Mouse (Mus musculus): ENCODE results near the gene Kbtbd7.
"Not testable (repeated sequence)": the region's sequence is repeated elsewhere in the genome, so short reads cannot be mapped to it uniquely, and the experiment has no call there.

Kbtbd7 gene

GRCm38 (mm10) chr14:79425979-79426729 lies at the start of gene Kbtbd7:
Gene Kbtbd7, plus strand, starts transcription at chr14:79426511.
- DNase-seq (ENCODE audit: low spot score in 2 of 2), result peak; percentile 89 to 90

- DNase-seq (ENCODE audit: low spot score in 2 of 2), result no peak
These were observed 49.3 kb upstream of the Kbtbd7 start for GRCm38 (mm10) chr14:79377041-79377440.

- DNase-seq (ENCODE audit: low spot score in 2 of 2), result no peak
These were observed 43.2 kb upstream of the Kbtbd7 start for GRCm38 (mm10) chr14:79383120-79383519.

GRCm38 (mm10) chr14:79388304-79388703 lies 38.0 kb upstream of the Kbtbd7 start:
- DNase-seq (ENCODE audit: low spot score in 2 of 2), result no peak

- no peak for DNase-seq (ENCODE audit: low spot score in 2 of 2)
These were observed 36.7 kb upstream of the Kbtbd7 start for GRCm38 (mm10) chr14:79389438-79390264.

- peak; percentile 86 to 90 for DNase-seq (ENCODE audit: low spot score in 2 of 2)
These were observed 35.9 kb upstream of the Kbtbd7 start, which contains the start of gene Naa16 for GRCm38 (mm10) chr14:79390265-79390926. Gene Naa16, minus strand, starts transcription at chr14:79390778.

GRCm38 (mm10) chr14:79393289-79393688 lies 33.0 kb upstream of the Kbtbd7 start:
- DNase-seq (ENCODE audit: low spot score in 2 of 2), result no peak

- peak in 1 of 2 experiments; percentile 8 for DNase-seq (ENCODE audit: low spot score in 2 of 2)
These were observed 31.7 kb upstream of the Kbtbd7 start for GRCm38 (mm10) chr14:79394564-79394963.

GRCm38 (mm10) chr14:79397321-79398122 lies 28.8 kb upstream of the Kbtbd7 start, which contains the start of gene Mtrf1:
Gene Mtrf1, plus strand, starts transcription at chr14:79397772.
- peak; percentile 54 to 56 for DNase-seq (ENCODE audit: low spot score in 2 of 2)

GRCm38 (mm10) chr14:79407641-79408040 lies 18.7 kb upstream of the Kbtbd7 start:
- DNase-seq (ENCODE audit: low spot score in 2 of 2), result no peak

GRCm38 (mm10) chr14:79409278-79409830 lies 17.0 kb upstream of the Kbtbd7 start:
- DNase-seq (ENCODE audit: low spot score in 2 of 2), result no peak

GRCm38 (mm10) chr14:79410662-79411061 lies 15.6 kb upstream of the Kbtbd7 start:
- no peak for DNase-seq (ENCODE audit: low spot score in 2 of 2)

GRCm38 (mm10) chr14:79413121-79413520 lies 13.2 kb upstream of the Kbtbd7 start:
- DNase-seq (ENCODE audit: low spot score in 2 of 2), result no peak

- DNase-seq (ENCODE audit: low spot score in 2 of 2), result no peak
These were observed 6.1 kb upstream of the Kbtbd7 start for GRCm38 (mm10) chr14:79420083-79420685.

- DNase-seq (ENCODE audit: low spot score in 2 of 2), result not testable (repeated sequence)
These were observed 537 bp downstream of the Kbtbd7 start for GRCm38 (mm10) chr14:79426730-79427365.

GRCm38 (mm10) chr14:79434068-79434467 lies 7.8 kb downstream of the Kbtbd7 start:
- no peak for DNase-seq (ENCODE audit: low spot score in 2 of 2)

- DNase-seq (ENCODE audit: low spot score in 2 of 2), result no peak
These were observed 14.3 kb downstream of the Kbtbd7 start for GRCm38 (mm10) chr14:79440655-79441054.

GRCm38 (mm10) chr14:79441441-79441840 lies 15.1 kb downstream of the Kbtbd7 start:
- no peak for DNase-seq (ENCODE audit: low spot score in 2 of 2)

- no peak for DNase-seq (ENCODE audit: low spot score in 2 of 2)
These were observed 18.3 kb downstream of the Kbtbd7 start for GRCm38 (mm10) chr14:79444601-79445000.

GRCm38 (mm10) chr14:79445055-79445620 lies 18.8 kb downstream of the Kbtbd7 start:
- DNase-seq (ENCODE audit: low spot score in 2 of 2), result peak in 1 of 2 experiments; percentile 24

All from frontal cortex, postnatal 14 days (tissue).